Mouse (Mus musculus) common myeloid progenitor, adult 5-6 weeks (primary cell): ENCODE data around the gene Txnip. TPM values are rescaled to one million over a fixed set of nuclear protein-coding genes. Genes with fewer than 3 reads are reported as not detected.

Experiments used
- ATAC-seq: replicated peaks from 2 replicates; pipeline ENCODE4 v1.8.0; 2016; ENCODE audit warnings: low read depth, mild to moderate bottlenecking, moderate TSS enrichment, inconsistent platforms; ENCODE audit not compliant: poor library complexity, severe bottlenecking
- total RNA-seq: library from RNA; stranded (forward); fragments of 200-1000, 187-1606 nt; gene quantifications from 2 replicates; pipeline ENCODE4 v1.2.3, GENCODE M21; 2017

The Txnip gene
- total RNA-seq, 1 experiment from 2014 or later: 170 TPM

DNA sequence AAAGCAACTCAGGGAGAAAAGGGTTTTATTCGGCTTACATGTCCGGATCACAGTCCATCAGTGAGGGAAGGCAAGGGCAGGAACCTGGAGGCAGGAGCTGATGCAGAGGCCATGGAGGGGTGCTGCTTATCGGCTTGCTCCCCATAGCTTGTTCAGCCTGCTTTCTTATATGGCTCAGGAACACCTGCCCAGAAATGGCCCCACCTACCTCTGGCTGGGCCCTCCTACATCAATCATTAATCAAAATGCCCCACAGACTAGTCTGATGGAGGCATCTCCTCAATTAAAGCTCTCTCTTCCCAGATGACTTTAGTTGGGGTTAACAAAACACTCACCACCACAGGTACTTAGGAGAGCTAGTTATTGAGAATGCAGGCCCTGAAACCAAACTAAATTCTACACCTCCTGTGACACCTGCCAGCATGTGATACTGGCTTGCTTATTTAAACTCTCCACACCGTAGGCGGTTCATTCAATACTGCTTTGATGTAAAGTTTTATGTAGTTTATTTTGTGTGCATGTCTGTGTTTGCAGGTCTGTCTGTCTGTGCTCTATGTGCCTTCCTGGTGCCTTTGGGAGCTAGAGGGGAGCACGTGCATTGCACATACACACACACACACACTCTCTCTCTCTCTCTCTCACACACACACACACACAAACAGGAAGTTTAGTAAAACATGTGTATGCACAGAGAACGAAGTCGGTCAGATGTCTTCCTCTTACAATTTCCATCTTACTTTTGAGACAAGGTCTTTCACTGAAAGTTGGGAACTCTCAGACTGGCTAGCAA lies 9.1 kb downstream of the Txnip start:
- no peak for ATAC-seq

GRCm38 (mm10) chr3:96568605-96569004 lies 10.8 kb downstream of the Txnip start:
- no peak for ATAC-seq

DNA sequence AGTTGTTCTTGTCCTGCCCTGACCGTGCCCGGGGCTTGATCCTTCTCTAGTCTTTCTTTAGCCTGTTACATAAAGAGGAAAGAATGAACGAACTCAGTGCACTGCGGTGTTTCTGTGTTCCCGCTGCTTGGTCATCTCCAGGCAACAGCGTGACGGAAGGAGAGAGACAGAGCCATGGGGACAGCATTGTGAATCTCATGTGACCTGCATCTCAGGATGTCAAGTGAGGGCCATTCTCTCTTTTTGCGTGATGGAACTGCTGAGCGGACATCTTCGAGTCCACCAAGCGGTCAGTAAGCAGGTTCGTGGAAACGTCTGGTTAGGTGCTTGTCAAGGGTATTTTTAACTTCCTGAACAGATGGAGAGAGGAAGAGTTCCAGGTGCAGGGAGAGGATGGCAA lies 11.7 kb downstream of the Txnip start:
- no peak for ATAC-seq

DNA sequence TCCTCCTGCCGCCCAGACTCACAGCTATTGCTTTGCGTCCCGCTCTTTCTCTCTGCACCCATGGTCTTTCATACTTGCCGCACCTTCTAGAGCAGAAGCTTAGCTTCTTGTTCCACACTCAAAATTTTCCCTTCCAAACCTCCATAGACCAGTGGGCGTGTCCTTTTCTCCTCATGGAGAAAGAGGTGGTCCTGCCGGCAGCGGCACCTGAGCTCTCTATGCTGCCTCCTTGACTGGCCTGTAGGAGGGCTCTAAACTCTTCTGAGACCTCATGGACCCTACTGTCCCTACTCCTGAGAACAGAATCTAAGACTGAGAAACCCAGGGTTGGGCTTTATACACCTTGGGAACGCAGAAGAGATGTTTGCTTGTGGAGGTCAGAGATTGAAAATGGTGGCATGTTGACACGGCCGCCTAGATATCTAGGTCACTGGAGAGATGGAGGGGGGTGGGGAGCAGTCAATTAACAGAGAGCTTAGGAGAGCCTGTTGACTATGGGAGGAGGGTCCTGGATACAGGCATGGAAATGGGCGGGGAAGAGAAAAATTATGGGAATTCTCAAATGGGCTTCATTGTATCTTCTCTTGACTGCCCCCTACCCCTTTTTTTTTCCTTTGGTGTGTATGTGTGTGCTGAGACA lies 12.3 kb downstream of the Txnip start:
- no peak for ATAC-seq

GRCm38 (mm10) chr3:96570643-96571042 lies 12.9 kb downstream of the Txnip start:
- no peak for ATAC-seq

GRCm38 (mm10) chr3:96571336-96571735 lies 13.6 kb downstream of the Txnip start:
- ATAC-seq: no peak

GRCm38 (mm10) chr3:96571896-96572698 lies 14.3 kb downstream of the Txnip start:
- peak; percentile 35 for ATAC-seq

GRCm38 (mm10) chr3:96573611-96574511 lies 16.1 kb downstream of the Txnip start:
- ATAC-seq: no peak

DNA sequence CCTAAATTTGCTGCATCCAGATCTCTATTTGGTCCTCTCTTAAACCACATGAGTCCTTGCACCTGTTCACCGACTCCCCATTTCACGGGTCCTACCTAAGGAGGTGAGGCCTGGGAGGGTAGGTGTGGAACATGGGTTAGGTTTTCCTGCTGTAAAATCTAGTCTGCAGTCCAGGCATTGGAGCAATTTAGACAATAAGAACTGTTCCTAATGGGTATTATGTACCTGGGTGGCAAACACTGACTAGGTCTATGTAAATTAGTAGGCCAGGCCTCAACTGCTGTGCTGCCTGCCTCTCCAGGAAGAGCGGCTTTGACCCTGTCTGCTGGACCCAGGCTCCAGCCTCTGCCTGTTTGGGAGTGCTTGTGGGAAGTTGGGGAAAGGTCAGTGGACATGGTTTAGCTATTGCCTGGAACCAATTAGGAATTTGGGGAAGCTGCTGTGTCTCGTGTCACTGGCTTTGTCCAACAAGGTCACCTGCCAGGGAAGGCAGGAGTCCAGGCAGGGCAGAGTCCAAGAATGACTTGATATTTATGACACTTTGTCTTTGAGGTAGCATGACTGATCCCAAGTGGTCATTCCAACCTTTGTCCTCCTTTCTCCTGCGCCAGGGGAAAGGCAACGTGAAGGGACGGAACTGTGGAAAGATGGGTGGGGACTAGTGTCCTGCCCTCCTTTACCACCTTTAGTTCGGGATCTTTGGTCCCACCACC lies 17.7 kb downstream of the Txnip start:
- no peak for ATAC-seq

GRCm38 (mm10) chr3:96576005-96576658 lies 18.4 kb downstream of the Txnip start:
- no peak for ATAC-seq

GRCm38 (mm10) chr3:96576690-96577541 lies 19.2 kb downstream of the Txnip start, which contains the start of gene Gm16253:
TSS of gene Gm16253 (plus strand) at chr3:96576984.
- peak; percentile 87 for ATAC-seq

DNA sequence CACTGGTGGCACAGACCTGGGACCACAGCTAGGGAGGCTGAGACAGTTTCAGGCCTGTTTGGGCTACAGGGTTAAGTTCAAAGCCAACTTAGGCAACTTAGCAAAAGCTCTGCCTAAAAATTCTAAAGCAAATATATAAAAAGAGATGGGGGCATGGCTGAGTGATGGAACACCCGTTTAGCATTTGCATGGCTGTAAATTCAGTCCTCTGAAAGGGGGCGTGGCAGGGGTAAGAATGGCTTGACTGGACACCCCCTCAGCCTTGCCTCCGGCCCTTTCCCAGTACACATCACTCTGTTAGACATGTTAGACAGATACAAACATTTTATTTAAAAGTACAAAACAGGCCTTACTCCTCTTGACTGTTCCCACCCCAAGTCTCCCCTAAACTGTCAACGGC lies 19.8 kb downstream of the Txnip start:
- ATAC-seq: no peak

DNA sequence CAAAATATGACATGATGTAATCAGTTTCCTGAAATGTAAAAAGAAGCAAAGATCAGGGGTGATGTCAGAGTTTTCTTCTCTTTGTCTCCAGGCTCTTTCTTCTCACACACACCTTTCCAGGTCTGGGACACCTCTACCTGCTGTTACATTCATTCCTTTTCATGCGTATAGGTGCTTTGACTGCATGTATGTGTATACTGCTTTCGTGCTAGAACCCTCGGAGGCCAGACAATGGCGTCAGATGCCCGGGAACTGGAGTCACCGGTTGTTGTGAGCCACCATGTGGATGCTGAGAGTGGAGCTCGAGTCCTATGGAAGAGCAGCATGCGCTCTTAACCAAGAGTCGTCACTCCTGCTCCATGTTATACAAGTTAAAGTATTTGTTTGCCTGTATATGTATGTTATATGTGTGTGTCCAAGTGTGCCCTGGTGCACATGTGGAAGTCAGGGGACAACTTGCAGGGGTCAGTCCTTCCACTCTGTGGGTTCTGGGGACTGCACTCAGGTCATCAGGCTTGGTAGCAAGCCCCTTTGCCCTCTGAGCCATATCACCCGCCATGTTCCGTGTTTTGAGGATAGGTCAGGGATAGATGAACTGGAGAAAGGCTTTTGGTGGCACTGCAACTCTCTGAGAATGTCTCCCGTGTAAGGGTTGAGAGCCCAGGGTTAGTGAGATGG lies 20.9 kb downstream of the Txnip start:
- no peak for ATAC-seq

- no peak for ATAC-seq
Observed at GRCm38 (mm10) chr3:96579239-96579750, 21.5 kb downstream of the Txnip start.

- ATAC-seq: peak; percentile 80
Observed at GRCm38 (mm10) chr3:96579885-96580454, 22.2 kb downstream of the Txnip start.

DNA sequence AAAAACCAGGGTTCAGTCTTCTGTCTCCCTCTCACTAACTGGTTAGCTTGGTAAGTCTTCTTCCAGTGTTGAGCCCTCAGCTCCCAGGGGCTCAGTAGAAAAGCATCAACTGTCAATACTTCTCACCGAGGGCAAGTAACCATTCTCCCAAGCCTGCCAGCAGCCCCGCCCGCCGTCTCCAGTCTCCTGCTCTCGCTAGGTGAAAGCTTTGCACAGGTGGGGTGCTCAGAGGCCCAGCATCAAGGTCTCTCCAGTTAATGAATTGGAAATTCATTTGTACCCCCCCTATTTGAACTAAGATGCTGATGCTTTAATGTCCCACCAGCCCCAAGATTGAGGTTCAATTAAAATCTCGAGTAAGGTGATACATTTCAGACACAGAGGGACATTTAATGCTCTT lies 23.4 kb downstream of the Txnip start:
- ATAC-seq: no peak
